Mouse (Mus musculus): Measurements from ENCODE around the gene Sh3bgrl3. TPM values are rescaled to one million over a fixed set of nuclear protein-coding genes. Genes with fewer than 3 reads are reported as not detected.
"Not testable (repeated sequence)": the region's sequence is repeated elsewhere in the genome, so short reads cannot be mapped to it uniquely, and the experiment has no call there.

Gene Sh3bgrl3
- total RNA-seq (2021) = 100 to 1,000 TPM; 292 to 301 TPM
- long read RNA-seq, transcript Sh3bgrl3-201 (3 exons, 743 nt) = major isoform, 312 of 349 reads
- long read RNA-seq, transcript Sh3bgrl3-202 (2 exons, 518 nt) = minor isoform, 10 of 349 reads
- long read RNA-seq, partial matches to known transcripts = 13 of 349 reads
- long read RNA-seq, other reads (novel, unspliced or antisense) = 11 of 349 reads

DNA sequence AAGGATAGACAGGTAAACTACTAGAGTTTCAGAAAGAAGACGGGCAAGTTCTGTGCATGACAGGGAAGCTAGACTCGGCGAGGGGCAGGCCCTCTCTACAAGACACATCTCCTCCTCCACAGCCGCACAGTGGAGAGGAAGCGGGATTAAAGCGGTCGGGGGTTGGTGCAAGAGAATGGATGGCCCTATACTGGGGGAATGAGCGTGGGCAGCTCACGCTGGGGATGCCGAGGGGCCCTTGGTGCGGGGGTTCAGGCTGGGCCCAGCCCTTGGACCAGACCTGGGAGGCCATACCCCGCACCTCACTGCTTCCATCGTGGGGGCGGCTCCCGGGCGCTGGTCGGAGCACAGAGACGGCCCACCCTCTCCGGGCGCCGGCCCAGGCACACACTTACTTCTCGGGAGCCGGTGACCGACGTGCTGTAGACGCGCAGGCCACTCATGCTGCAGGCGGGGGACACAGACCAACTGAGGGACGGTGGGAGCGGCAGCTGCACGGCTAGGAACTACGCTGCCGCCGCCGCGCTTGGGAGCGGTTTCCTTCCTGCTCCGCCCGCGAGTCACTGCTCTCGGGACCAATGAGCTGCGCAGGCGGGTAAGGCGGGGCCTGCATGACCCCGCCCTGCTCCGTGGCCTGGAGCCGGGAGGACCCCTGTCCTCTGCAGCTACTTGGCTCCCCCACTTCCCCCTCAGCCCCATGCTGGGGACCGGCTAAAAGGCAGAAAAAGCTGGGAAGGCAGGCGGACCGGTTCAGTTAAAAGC, at the start of gene Sh3bgrl3:
Gene Sh3bgrl3 (minus strand): TSS at position 569 of the 762 bp plus-strand sequence.
- peak; percentile 87 to 89 for DNase-seq (ENCODE audit: low spot score in 2 of 2)

DNA sequence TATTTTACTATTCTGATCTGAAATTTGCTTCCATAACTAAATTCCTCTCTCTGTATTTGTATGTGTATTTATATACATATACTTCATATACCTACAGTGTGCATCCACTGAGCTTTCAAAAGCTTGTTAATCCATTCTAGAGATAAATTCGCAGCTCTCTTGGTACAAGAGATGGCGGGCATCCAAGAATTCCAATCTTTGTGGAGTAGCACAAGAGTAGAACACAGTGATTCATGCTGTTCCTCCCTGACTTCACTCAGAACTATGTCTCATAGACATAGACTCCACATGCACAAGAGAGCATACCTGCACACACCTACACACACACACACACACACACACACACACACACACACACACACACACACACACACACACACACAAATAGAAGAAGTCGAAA, 43.8 kb upstream of the Sh3bgrl3 start:
- no peak for DNase-seq (ENCODE audit: low spot score in 2 of 2)

DNA sequence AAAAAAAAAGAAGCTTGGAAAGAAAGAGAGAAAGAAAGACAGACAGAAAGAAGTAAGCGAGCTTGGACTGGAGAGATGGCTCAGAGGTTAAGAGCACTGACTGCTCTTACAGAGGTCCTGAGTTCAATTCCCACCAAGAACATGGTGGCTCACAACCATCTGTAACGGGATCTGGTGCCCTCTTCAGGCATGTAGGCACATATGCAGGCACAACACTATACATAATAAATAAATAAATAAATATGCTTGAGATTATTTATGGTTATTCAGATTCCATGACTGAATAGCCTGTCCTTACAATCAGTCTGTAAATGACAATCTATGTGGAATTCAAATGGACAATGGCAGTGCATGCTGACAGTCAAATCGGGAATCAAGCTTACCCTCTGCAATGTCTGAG, 38.3 kb upstream of the Sh3bgrl3 start:
- DNase-seq (ENCODE audit: low spot score in 2 of 2) = no peak

DNA sequence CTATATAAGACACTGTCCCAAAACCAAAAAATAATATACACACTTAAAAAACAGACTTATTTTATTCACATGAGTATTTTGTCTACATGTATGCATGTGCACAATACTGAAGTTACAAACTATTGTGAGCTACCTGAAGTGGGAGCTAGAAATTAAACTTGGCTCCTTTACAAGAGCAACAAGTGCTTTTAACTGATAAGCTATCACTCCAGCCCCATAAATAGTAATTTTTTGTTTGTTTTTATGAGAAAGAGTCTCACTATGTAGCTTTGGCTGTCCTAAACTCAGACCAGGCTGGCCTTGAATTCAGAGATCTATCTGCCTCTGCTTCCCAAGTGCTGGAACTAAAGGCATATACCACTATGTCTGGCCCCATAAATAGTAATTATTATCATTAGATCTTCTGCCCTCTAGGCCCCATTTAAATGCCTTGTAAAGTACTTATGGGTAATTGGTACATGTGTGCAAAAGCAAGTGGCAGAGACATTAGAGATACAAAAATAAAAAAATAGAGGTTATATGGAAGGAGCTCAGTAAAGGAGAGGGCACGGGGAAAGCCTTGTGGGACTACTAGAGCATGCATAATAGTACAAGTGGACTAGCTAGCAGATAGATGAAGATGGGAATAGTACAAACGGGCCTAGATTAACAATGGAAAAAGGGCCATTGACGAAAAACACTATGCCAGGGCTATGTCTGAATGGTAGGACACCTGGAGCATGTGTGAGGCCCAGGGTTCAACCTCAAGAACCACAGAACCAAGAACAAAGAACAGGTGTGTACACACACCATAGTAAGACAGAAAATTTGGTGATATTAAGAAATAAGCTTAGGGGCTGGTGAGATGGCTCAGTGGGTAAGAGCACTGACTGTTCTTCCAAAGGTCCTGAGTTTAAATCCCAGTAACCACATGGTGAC, 37.2 kb upstream of the Sh3bgrl3 start:
- no peak for DNase-seq (ENCODE audit: low spot score in 2 of 2)

GRCm38 (mm10) chr4:134165024-134165423, 36.4 kb upstream of the Sh3bgrl3 start:
- no peak for DNase-seq (ENCODE audit: low spot score in 2 of 2)

- no peak for DNase-seq (ENCODE audit: low spot score in 2 of 2)
Observed at GRCm38 (mm10) chr4:134164591-134164990, 36.0 kb upstream of the Sh3bgrl3 start.

GRCm38 (mm10) chr4:134160071-134160470, 31.5 kb upstream of the Sh3bgrl3 start:
- peak; percentile 28 to 39 for DNase-seq (ENCODE audit: low spot score in 2 of 2)

DNA sequence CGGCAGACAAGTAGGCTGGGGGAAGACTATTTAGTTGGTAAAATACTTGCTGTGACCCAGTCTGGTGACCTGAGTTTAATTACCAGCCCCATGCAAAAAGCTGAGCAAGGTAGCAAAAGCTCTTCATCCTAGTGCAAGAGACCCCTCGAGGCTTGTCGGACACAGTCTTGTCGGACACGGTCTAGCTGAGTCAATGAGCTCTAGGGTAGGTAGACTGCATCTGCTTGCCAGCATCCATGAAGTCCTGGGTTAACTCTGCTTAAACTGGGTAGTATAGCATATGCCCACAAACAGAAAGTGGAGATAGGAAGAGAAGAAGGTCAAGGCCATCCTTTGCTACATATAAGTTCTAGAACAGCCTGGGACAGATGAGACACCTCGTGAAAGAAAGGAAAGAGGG, 30.2 kb upstream of the Sh3bgrl3 start:
- DNase-seq (ENCODE audit: low spot score in 2 of 2) = no peak

DNA sequence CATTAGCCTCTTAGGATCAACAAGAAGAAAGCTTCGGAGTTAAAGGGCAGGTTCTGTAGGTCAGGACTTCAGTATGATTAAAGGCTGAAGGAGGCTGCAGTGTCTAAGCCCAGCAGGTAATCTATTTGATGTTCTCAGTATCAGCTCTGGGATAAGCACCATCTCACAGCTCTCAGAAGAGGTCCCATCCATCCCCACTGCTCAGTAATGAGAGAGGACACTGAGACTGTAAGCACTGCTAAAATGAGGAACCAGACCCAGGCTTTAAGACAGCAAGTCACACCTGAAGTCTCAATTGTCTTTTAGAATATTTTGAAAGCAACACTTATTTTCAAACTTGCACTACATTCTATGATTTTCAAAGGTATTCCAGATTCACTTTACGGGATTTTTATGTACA, 29.0 kb upstream of the Sh3bgrl3 start:
- DNase-seq (ENCODE audit: low spot score in 2 of 2) = no peak

GRCm38 (mm10) chr4:134156744-134157143, 28.2 kb upstream of the Sh3bgrl3 start:
- DNase-seq (ENCODE audit: low spot score in 2 of 2) = no peak

- DNase-seq (ENCODE audit: low spot score in 2 of 2) = no peak
Observed at GRCm38 (mm10) chr4:134155961-134156465, 27.4 kb upstream of the Sh3bgrl3 start.

DNA sequence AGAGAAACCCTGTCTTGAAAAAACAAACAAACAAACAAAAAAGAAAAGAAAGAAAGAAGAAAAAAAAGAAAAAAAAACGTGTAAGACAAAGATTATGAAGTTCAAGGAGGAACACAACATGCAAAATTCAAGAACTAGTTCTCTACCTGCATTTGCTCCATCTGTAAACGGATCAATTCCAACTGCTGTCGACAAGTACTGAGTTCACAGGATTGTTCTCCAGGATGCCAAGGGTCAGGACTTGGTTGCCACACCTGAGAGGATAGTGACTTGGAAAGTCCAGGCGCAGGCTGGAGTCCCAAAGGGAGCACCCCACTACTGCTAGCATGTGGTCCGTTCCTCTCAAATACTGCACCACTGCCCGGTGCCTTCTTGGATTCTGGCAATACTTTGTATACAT, 26.9 kb upstream of the Sh3bgrl3 start:
- DNase-seq (ENCODE audit: low spot score in 2 of 2) = no peak

GRCm38 (mm10) chr4:134154354-134154753, 25.8 kb upstream of the Sh3bgrl3 start:
- DNase-seq (ENCODE audit: low spot score in 2 of 2) = no peak

DNA sequence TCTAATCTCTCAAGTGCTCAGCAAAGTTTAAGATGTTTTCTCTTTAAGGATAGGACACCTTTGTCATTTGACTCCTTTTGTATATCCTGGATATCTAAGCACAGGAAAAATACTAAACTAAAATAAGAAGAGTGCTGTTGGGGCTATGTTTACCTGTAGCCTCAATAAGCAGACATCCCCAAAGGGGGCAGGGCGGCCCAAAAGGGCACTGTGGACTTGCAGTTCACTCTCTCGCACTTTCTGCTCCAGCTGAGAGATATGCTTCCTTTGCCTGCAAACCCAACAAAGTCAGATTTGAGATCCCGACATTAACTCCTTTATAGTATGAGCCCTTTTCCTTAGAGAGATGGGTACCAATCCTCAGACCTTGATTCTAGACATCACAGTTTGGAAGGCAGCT, 25.1 kb upstream of the Sh3bgrl3 start:
- DNase-seq (ENCODE audit: low spot score in 2 of 2) = no peak

DNA sequence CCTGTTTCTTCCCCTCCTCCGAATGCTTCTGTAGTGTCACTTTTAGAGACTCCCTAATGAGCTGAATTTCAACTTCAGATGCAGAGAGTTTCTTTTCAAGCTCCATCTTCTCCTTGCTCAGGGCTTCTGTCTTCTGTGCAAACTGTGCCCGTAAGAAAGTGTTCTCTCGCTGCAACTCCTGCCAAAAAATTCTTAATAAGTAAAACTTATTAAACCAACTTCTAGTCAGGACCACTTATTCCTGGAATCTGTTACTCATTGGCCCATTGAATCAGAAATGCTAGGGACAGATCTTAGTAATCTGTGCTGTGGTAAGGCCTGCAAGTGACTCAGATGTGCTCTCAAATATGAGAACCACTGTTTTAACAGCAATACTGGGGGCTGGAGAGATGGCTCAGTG, 23.5 kb upstream of the Sh3bgrl3 start:
- no peak for DNase-seq (ENCODE audit: low spot score in 2 of 2)

- no peak for DNase-seq (ENCODE audit: low spot score in 2 of 2)
Observed at GRCm38 (mm10) chr4:134149389-134149788, 20.8 kb upstream of the Sh3bgrl3 start.

DNA sequence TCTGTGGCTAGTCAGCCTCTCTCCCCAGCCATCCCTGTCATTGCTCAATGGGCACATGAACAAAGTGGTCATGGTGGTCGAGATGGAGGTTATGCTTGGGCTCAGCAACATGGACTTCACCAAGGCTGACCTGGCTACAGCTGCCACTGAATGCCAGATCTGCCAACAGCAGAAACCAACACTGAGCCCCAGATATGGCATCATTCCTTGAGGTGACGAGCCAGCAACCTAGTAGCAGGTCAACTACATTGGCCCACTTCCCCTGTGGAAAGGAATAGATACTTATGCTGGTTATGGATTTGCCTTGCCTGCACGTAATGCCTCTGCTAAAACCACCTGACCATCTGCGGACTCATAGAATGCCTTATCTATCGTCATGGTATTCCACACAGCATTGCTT, 15.7 kb upstream of the Sh3bgrl3 start:
- not testable (repeated sequence) for DNase-seq (ENCODE audit: low spot score in 2 of 2)

GRCm38 (mm10) chr4:134138857-134139256, 10.3 kb upstream of the Sh3bgrl3 start:
- no peak for DNase-seq (ENCODE audit: low spot score in 2 of 2)

DNA sequence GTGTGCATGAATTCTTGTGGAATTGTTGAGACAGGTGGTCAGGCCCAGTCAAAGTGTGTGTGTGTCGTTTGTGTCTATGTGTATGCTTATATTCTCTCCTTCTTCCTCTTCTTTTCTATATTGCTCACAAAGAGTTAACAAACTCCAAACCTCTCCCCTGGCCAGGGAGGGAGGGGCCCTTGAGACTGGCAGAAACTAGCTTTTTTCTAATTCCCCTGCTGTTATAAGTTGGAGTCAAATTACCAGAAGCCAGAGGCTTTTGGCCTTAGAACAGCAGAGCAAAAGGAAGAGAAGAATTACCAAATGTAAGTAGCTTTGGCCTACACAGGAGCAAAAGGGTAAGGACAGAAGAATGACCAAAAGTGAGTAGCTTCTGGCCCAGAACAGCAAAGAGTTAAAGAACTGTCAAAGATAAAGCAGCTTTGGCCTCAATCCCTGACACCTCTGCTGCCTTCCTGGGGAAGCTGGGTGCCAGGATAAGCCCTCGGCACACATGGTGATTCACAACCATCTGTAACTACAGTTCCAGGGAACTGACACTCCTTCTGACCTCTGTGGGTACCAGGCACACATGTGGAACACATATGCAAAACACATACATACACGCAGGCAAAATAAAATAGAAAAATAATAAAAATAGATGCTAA, 7.8 kb upstream of the Sh3bgrl3 start:
- no peak for DNase-seq (ENCODE audit: low spot score in 2 of 2)

DNA sequence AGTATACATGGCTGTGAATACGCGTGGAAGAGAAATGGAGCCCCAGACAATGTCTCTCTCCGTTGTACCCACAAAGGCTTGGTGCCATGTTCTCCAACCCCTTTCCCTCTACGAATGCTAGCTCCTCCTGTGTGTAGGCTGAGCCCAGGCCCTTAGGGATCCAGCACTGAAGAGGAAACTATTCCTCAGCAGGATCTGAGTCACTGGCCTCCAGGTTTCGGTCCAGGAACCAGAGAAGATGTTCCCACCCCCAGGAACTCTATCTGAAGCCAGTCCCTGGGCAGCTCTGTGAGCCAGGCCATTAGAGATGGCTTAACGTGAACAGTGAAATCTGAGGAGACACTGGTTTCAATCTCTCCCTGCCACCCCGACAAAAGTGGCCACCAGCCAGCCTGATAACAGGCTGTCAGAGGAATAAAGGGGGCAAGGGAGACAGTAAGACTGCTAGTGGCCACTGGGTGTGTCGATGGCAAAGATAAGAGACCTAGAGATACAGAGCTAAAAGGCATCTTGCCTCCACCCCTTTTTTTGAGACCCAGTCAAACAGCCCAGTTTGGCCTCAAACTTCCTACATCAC, 4.0 kb upstream of the Sh3bgrl3 start:
- DNase-seq (ENCODE audit: low spot score in 2 of 2) = no peak

DNA sequence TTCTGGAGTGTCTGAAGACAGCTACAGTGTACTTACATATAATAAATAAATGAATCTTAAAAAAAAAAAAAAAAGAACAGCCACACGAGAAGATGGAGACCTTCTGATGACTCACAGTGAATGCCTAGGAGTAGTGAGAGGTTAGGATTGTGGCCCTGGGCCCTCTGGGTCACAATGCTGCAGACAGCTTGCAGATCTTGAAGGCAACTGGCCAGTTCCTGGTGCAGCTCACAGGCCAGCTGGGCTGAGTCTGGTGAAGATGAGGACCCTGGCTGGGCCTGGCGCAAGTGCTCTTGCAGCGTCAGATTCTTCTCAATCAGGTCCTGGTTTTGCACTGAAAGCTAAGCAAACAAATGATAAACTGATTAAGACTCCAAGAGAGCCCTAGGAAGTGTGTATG, 3.5 kb upstream of the Sh3bgrl3 start:
- no peak for DNase-seq (ENCODE audit: low spot score in 2 of 2)

Measured in layer of hippocampus, postnatal 10 days (tissue).